In genomic region chr2:10966891-10967290, GRCm38 (mm10) we compare ENCODE assay signal across 20 mouse cellular contexts.
DNase-seq lines count a peak whose midpoint lies in the region; TF ChIP-seq lines count a peak whose summit lies in the region.
"Had no signal": no experiment of that assay in that cellular context is flagged by ENCODE, and none has a peak within 500 bp of the region (broad histone marks: within the 10 kb centered on the region; RNA-seq: fewer than 3 reads in every experiment).

No protein-coding gene starts in this region.

- no peaks in the 10 kb centered on the region for H3K36me3 ChIP-seq in heart, embryonic 10.5 days
- H3K36me3 ChIP-seq: embryonic facial prominence, embryonic 10.5 days; limb, embryonic 13.5 days; liver, embryonic 13.5 days; neural tube, embryonic 13.5 days had no signal

- DNase-seq in adrenal gland, postnatal 10 days, result peak; percentile 2
- DNase-seq in adrenal gland, postnatal 14 days, result no peak
- peak; percentile 48 for DNase-seq in heart, embryonic 10.5 days (ENCODE audit: low spot score)
- no peak for DNase-seq in heart, postnatal 36 days
- DNase-seq in lung, postnatal 10 days, result peak; percentile 21
- no peak for DNase-seq in lung, adult 2 months
- peak; percentile 10 for DNase-seq in skeletal muscle tissue, adult 2 months (ENCODE audit: low read depth, low spot score)
- DNase-seq in adrenal gland, adult (ENCODE audit: inconsistent age in 2 of 2, low spot score in 1 of 2), result no peak
- DNase-seq: adrenal gland, postnatal 36 days; cerebellum, adult 9-10 months; heart, postnatal 4 days; layer of hippocampus, adult 9-11 months; liver, embryonic 13.5 days; retina, postnatal 1 day; right cerebral cortex, postnatal 25 days had no signal

- no peaks in the 10 kb centered on the region for H3K4me1 ChIP-seq in heart, embryonic 10.5 days
- no peaks in the 10 kb centered on the region for H3K4me1 ChIP-seq in lung, adult 2 months (ENCODE audit: control insufficient read depth, insufficient read depth, low read length)
- H3K4me1 ChIP-seq: embryonic facial prominence, embryonic 10.5 days; limb, embryonic 13.5 days; liver, embryonic 13.5 days had no signal

- H3K27me3 ChIP-seq in heart, embryonic 10.5 days (ENCODE audit: insufficient read depth, poor library complexity, severe bottlenecking), result no peaks in the 10 kb centered on the region
- H3K27me3 ChIP-seq: limb, embryonic 13.5 days; liver, embryonic 13.5 days; neural tube, embryonic 13.5 days had no signal

- TF ChIP-seq POLR2A in lung, adult 2 months (IDR thresholded peaks at IDR 0.05; ENCODE audit: borderline replicate concordance, extremely low read depth, low read depth, low read length), result no peak

- TF ChIP-seq CTCF in lung, adult 2 months (IDR thresholded peaks at IDR 0.05; ENCODE audit: insufficient read depth, low read length), result no peak

- no peak overlapping the region for H3K4me3 ChIP-seq in heart, embryonic 10.5 days
- H3K4me3 ChIP-seq in lung, adult 2 months (replicated peaks; ENCODE audit: extremely low read depth, low read depth, low read length), result no peak overlapping the region
- H3K4me3 ChIP-seq: embryonic facial prominence, embryonic 10.5 days; limb, embryonic 13.5 days; liver, embryonic 13.5 days; myocyte; neural tube, embryonic 13.5 days had no signal

- H3K9me3 ChIP-seq in heart, embryonic 10.5 days, result no peaks in the 10 kb centered on the region
- H3K9me3 ChIP-seq: embryonic facial prominence, embryonic 10.5 days; limb, embryonic 13.5 days; liver, embryonic 13.5 days; neural tube, embryonic 13.5 days had no signal

- intact Hi-C loops in heart, postnatal 36 days (cut with DNase I), result no loop called here

- 62% methylated on average over 2 of the region's 2 CpGs for WGBS in heart, embryonic 10.5 days
- 38% methylated on average over 2 of the region's 2 CpGs for WGBS in lung, adult 2 months

- H3K27ac ChIP-seq in heart, embryonic 10.5 days, result no peak overlapping the region
- H3K27ac ChIP-seq: embryonic facial prominence, embryonic 10.5 days; hindbrain, embryonic 14.5 days; limb, embryonic 13.5 days; liver, embryonic 13.5 days; neural tube, embryonic 13.5 days had no signal

Comparison
In these comparisons a context has a peak if more than half of its experiments do, and no peak if none do; other contexts are left out.
1. DNase-seq: peak in adrenal gland, postnatal 10 days (single experiment), heart, embryonic 10.5 days (single experiment), lung, postnatal 10 days (single experiment) and skeletal muscle tissue, adult 2 months (single experiment); none in adrenal gland, postnatal 14 days (single experiment), heart, postnatal 36 days (0 of 2), lung, adult 2 months (single experiment) and adrenal gland, adult (0 of 2).